Mouse (Mus musculus) c-Kit-positive CD71-negative TER-119-negative erythroid progenitor cells, embryonic 14.5 days (primary cell): ENCODE results near the gene Ccdc107.
"Not testable (repeated sequence)": the region's sequence is repeated elsewhere in the genome, so short reads cannot be mapped to it uniquely, and the experiment has no call there.

Source experiments
- DNase-seq: peaks from one replicate; pipeline ENCODE4 v3.0.0-alpha.2; 2013; ENCODE audit warnings: low read depth

The Ccdc107 gene

DNA sequence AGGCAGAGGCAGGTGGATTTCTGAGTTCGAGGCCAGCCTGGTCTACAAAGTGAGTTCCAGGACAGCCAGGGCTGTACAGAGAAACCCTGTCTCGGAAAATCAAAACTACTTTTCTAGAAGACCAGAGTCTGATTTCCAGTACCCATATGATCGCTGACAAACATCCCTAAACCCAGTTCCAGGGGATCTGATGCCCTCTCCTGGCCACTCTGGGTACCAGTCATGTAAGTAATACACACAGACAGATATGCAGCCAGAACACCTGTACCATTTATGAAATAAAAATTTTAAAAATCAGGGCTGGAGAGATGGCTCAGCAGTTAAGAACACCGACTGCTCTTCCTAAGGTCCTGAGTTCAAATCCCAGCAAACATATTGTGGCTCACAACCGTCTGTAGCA lies 7.0 kb upstream of the Ccdc107 start:
- DNase-seq, result not testable (repeated sequence)

- no peak for DNase-seq
Measured at GRCm38 (mm10) chr4:43489611-43490010, 3.1 kb upstream of the Ccdc107 start.

DNA sequence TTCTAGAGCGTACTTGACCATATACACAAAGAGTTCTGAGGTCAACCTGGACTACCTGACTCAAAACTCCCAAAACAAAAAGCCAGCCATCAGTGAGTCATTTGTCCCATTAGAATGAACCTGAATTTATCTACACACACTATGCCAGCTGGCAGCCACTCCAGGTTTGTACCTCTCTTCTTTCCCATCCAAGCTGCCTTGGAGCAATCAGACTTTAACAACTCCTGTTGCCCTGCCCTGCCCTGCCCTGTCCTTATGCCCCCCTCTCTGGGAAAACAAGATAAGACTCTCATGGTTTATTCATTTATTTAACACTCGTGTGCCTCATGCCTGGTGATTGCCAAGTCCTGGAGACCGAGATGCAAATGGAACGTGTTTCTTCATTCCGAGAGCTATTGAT lies 1.9 kb upstream of the Ccdc107 start:
- no peak for DNase-seq

DNA sequence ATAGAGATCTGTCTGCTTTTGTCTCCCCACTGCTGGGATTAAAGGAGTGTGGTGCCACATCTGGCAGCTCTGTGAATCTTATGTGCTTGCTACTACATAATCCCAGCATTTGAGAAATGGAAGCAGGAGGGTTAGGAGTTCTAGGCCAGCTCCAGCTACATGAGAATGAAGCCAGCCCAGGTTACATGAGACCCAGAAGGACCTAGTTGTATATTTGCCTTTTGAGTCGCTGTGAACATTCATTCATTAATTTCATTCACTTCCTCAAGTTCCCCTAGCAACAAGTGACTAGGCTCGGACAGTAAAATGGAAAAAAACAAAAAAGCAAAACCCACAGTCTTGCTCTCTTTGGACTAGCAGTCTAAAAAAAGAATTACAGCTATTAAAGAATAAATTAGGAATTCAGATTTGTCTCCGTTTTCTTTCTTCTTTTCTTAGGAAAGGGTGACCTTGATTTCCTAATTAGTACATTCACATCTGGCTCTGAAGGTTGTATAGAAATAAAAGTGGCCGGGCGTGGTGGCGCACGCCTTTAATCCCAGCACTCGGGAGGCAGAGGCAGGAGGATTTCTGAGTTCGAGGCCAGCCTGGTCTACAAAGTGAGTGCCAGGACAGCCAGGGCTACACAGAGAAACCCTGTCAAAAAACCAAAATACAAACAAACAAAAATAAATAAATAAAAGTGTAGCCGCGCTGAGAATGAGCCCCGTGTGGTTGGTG lies 439 bp upstream of the Ccdc107 start:
- DNase-seq, result no peak

- DNase-seq, result peak; percentile 93
Measured at GRCm38 (mm10) chr4:43493186-43493845, 616 bp downstream of the Ccdc107 start.

GRCm38 (mm10) chr4:43493846-43494240 lies 1.1 kb downstream of the Ccdc107 start:
- no peak for DNase-seq

DNA sequence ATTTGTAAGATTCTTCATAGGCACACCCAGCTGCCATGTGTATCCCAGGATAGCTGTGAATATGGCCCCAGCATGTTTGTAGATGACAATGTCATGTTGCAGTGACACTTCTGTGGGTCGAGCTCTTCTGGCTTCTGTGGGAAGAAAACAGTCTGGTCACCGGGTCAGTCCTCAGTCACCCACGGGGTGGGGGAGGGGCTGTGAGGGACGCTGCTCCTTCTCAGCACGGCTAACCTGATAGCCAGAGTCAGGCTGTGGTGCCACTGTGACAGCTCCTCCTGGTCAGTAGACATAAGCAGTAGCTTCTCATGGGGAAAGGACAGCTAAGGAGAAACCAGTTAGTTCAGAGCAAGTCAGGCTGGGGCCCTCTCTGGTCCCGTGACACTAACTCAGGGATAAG lies 3.9 kb downstream of the Ccdc107 start:
- no peak for DNase-seq

- no peak for DNase-seq
Measured at GRCm38 (mm10) chr4:43497405-43497804, 4.7 kb downstream of the Ccdc107 start.

- DNase-seq, result no peak
Measured at GRCm38 (mm10) chr4:43497946-43498345, 5.2 kb downstream of the Ccdc107 start.

DNA sequence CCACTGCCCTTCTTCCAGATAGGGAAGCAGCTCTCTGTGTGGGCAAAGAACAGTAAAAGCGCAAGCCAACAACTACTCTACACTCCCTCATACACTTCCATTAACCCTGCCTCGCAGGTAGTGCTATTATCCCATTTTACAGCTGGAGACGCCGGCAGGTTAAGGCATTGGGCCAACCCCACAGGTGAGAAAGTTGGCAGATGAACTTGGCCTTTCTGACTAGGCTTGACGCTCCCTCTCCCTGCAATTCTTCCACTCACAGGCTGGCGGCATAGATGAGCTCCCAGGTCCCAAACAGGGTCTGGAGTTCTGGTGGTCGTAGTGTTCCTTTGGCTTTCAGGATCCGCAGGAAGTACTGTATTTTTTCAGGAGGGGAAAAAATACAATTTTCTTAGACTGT lies 6.3 kb downstream of the Ccdc107 start:
- no peak for DNase-seq

DNA sequence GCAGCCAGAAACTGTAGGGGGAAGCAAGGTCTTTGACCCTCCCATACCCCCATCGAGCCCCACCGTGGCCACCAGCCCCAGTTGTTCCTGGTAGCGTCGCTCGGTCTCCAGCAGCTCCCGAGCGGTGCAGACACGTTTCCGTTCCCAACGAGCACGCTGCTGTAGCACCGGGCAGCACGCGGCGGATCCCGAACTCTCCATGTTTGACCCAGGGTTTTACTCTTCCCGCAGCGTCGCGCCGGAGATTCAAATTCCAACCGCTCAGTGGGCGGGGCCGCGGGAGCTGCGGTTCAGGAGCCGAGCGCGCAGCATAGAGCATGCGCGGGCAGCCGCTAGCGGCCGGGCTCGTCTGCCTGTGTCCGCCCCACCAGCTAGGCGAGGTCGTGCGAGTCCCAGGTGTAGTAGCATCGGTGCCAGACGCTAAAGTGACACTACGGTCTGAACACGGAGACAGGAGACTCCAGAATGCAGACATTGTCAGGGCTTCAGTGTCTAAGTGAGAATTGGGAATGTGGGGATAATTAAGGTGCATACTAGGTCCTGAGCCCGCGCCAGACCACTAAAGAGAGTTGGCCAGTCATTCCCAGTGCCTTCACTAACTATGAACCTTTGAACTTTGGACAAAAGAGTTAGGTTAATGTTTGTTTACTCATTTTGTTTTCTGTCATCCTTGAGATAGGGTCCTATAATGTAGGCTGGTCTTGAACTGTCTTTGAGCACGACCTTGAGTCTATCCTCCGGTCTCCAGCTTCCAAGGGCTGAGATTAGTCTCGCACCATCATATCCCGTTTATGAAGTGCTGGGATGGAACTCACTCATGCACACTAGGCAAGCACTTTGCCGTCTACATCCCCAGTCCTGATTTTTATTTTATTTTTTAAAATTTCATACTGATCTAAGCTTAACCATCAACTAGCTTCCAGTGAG lies 7.0 kb downstream of the Ccdc107 start, which contains the start of gene Arhgef39:
Arhgef39 (minus strand) TSS at position 289 of the 927 bp plus-strand sequence.
- DNase-seq, result no peak

DNA sequence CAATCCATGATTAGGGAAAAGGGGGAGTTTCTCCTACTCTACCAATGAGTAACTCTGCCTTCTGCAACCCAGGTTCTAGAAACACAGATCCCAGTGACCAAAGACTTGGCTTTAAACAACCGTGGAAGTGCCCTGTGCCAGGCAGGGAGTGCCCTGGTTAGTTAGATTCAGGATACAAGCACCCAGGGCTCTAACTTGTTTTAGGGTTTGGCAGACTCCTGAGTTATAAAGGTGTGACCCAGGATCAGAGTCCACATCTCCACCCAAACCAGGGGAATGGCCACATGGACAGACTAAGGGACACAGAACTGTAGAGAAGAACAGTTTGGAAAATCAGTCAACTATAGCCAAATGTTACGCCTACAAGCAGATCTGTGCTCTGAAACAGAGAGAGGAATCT lies 10.3 kb downstream of the Ccdc107 start:
- DNase-seq, result no peak

DNA sequence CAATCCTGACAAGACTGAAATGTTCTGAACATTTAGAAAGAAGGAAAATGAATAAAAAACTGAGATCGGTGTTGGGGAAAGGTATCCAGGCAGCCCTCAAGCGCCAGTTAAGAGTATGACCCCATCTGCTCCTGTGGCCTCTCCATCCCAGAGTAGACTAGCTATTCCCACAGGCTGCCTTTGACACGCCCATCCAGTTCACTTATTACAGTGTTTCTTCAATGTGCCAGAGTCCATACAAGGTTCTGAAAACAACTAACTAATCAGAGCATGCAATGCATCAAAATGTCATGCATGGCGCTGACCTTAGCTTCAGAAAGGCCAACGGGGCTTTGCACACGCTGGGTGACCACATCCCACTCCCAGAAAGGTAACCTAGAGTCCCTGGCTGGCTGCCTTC lies 10.8 kb downstream of the Ccdc107 start:
- DNase-seq, result no peak

DNA sequence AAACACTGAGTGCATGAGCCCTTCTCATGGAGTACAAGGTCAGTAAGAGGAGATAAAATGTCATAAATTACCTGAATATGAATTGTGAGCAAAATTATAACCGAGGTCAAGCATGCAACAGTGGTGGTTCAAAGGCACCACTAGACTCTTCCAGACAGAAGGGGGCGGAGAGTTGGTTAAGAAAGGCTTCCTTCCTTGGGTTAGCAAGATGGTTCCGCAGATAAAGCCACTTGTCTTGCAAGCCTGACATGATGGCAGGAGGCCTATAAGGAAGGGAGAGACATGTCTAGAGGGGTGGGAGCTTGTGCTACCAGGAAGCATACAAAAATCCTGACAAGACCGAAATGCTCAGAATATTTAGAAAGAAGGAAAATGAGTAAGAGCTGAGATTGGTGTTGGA lies 11.6 kb downstream of the Ccdc107 start:
- no peak for DNase-seq

GRCm38 (mm10) chr4:43506074-43506473 lies 13.4 kb downstream of the Ccdc107 start:
- DNase-seq, result no peak

DNA sequence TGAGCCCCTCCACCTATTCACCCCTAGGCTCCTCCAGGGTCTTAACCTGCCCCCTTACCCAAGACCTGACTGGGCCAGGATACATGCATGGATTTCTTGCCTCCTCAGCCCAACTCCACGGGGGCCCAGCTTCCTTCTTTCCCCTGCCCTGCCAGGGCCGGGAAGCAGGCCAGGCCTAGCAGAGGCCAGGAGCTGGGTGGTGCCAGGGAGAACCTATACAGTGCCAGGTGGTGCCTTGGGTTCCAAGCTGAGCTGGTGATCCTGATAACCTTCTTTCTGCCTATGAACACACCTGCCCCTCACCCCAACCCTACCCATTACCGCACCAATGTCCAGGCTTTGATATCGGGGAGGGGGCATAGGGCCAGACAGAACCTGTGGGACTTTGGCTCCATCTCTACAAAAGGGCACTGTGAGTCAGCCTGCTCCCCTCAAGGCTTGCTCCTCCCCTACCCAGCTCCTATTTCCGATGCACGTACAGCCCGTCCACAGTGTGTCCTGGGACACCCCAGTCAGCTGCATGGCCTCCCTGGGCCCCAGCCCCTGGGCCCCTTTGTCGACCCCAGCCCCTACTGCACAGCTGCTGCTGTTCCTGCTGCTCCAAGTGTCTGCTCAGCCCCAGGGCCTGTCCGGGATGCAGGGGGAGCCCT lies 14.0 kb downstream of the Ccdc107 start, which contains the start of gene Car9:
Car9 (plus strand) TSS at position 431 of the 650 bp plus-strand sequence.
- no peak for DNase-seq

GRCm38 (mm10) chr4:43507938-43508665 lies 15.4 kb downstream of the Ccdc107 start:
- DNase-seq, result no peak

GRCm38 (mm10) chr4:43508666-43508997 lies 15.9 kb downstream of the Ccdc107 start:
- no peak for DNase-seq

DNA sequence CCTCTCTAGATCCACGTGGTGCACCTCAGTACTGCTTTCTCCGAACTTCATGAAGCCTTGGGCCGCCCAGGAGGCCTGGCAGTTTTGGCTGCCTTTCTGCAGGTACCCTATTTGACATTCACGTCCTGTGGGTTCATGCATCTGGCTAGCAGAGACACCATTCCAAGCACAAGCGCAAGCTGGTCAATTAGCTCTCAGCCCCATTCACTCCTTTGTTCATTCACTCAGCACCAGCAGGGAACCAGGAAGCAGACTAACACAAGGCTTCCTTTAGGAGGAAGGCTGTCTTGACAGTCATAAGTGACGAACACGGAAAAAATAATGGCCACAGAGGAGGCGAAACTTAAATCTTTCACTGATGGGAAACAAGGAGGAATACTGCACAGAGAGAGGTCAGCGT lies 16.4 kb downstream of the Ccdc107 start:
- no peak for DNase-seq

GRCm38 (mm10) chr4:43511675-43512454 lies 19.2 kb downstream of the Ccdc107 start:
- no peak for DNase-seq

DNA sequence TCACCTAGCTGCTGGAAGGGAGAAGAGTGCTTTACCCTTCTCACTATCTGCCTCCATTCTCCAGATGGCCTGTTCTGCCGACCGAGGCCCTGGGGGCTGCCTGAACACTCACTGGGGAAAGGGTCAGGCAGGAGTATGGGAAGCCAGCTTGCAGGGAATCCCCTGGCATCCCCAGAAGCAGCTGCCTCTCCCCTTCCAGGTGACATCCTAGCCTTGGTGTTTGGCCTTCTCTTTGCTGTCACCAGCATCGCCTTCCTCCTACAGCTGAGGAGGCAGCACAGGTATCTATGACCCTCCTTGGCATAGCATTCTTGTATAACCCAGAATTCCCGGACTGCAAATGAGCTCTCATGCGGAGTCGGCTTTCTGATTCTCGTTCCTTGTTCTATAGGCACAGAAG lies 20.0 kb downstream of the Ccdc107 start:
- DNase-seq, result no peak
